Mouse (Mus musculus) T-helper 2 cell (primary cell): ENCODE measurements around the gene Zbtb43.

Experiments used
- in situ Hi-C: fragments of 300-600 bp; cut with MboI, MseI; formaldehyde crosslinking; loops from one replicate; pipeline ENCODE4 v1.15.1; 2025; ENCODE audit warnings: high pct_unique_total_duplicates

Zbtb43 gene

DNA sequence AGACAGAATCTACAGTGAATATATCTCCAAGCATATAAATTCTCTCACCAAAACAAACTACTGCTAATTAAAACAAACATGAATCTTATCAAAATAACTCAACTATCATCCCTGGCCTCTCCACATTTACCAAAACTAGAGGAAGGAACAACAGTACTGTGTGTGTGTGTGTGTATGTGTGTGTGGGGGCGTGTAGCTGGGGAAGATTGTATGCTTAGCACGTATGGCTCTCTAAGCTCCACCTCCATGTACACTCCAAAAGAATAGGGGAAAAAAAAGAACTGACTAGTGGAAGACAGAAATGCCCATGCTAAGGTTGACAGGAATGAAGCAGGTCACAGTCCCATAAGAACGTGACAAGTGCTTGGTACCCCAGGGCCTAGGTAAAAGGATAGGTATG, 13.0 kb downstream of the Zbtb43 start:
- in situ Hi-C loops: no loop called here

DNA sequence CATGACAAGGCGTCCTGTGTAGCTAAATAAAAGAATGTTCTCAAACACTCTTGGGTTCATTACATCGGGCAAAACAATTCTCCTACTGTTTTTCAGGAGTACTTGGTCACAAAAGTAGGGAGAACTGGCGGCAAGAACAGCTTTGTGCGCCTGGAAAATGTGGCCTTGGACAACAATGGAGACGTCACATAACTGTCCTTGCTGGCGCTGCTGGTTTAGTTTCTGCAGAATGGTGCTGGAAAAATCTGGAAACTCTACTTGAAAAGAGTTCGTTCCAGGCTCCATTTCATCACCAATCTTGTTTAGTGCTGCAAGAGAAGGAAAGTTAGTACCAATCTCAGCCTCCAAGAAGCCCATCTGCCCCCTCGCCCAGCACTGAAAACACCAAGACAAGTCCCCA, 13.5 kb downstream of the Zbtb43 start:
- in situ Hi-C loops: no loop called here

- in situ Hi-C loops: no loop called here
Measured at GRCm38 (mm10) chr2:33453476-33453875, 14.9 kb downstream of the Zbtb43 start.

DNA sequence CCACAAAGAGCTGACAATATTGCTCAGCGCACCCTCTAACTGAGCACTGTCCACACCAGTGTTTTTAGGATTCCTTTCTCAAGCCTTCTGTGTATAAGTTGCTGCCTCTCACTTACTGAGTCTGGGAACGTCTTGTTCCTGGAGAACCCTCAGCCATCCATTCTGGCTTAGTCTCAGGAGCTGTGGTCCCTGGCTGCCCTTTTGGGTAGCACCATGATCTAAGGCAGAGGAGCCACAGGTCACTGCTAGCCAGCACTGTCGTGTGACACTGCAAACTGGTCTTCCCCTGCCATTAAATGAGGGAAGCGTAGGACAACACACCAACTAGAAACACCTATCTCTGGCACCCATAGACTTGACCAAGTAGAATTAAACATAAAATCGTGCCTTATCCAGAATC, 15.6 kb downstream of the Zbtb43 start:
- in situ Hi-C loops: no loop called here

DNA sequence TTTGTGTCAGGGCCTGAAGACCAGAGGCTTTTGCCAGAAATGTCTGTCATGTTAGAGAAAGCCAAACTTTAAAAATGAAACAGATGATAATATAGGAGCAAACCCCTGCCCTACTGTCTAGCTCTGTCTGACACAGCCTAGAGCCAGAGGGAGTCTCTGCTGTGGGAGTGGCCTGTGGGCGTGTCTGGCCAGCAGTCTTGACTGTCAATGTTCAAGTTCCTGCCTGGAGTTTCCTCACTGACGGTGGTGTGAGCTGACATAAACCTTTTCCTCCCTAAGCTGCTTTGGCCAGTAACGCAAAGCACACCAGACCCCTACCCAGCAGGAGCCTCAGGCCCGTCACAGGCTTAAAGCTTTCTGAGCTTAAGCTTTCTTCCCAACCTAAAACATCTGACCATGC, 16.2 kb downstream of the Zbtb43 start:
- in situ Hi-C loops: no loop called here

- in situ Hi-C loops: no loop called here
Measured at GRCm38 (mm10) chr2:33451038-33451978, 17.1 kb downstream of the Zbtb43 start.

DNA sequence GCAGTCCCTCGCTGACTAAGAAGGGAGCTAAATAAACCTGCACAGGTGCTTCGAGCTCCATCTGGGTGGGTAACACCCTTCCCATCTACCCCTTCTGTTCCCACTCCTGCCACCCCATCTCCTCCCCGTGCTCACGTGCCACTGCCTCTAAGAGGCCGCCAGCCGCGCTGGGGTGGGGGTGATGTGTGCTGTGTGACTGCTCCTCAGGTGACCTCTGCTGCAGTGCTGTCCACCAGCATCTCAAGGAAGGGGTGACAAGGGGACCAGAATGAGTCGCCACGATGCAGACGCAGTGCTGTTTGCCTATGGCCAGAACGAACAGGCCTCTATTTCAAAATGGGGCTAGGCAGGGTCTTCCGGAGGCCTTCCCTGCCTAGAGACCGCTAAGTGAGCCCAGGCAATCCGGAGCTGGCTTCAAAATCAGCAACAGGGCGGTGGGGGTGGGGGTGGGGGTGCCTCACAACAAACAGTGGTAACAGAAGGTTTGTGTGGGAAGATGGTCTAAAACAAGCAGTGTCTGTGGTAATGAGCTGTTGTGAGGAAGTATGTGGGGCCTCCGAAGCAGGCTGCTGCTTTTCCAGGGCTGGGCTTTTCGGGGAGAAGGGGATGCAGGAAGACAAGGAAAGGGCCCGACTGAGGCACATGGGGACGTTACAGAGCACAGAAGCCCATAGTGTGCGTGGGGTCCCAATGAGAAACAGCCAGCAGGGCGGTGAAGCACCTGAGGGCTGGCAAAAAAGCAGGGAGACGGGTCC, 19.1 kb downstream of the Zbtb43 start:
- in situ Hi-C loops: no loop called here

- in situ Hi-C loops: no loop called here
Measured at GRCm38 (mm10) chr2:33446796-33447195, 21.6 kb downstream of the Zbtb43 start.

DNA sequence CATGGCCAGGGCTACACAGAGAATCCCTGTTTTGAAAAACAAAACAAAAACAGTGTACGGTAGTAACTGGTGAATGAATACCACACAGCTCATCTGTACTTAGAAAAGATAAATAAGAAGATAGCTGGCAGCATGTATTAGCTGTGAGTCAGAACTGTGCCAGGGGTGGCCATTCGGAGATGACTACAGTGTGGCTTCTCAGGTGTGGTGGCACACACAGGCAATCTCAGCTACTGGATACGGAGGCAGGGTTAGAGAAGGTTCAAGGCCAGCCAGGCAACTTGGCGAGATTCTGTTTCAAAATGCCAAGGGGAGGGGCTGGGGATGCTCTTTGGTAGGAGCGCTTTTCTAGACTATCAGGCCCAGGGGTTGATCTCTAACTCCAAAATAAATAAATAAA, 22.6 kb downstream of the Zbtb43 start:
- in situ Hi-C loops: no loop called here

DNA sequence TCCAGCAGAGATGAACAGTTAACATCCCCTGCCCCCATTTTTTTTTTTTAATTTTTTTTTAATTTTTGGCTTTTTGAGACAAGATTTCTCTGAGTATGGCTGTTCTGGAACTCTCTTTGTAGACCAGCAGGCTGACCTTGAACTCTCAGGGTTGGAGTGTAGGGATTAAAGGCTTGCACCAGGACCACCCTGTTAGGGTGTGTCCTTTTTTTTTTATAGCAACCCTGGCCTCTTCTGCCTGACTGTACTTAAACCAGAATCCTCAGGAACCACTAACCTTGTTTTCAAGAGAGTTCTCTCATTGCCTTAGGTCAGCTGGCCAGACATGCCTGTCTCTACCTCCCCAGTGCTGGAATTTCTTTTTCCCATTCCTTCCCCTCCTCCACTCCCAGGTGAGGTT, 23.5 kb downstream of the Zbtb43 start:
- in situ Hi-C loops: no loop called here

DNA sequence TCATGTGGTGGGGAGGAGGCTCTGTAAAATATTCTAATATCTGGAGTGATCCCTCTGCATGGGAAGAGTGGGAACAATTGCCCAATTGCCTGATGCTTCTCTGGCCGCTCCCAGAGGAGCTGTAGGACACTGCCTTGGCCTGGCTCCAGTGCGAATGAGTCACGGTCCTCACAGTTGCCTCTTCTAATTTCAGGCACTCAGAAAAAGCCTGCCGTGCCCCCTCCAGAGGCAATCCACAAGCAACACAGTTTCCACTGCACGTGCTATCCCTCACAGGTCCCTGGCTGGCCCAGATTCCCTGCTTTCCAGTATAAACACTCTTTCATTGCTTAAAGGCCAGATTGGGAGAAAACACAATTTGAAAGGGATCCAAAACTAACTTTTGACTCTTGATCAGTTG, 24.0 kb downstream of the Zbtb43 start:
- in situ Hi-C loops: no loop called here

- in situ Hi-C loops: no loop called here
Measured at GRCm38 (mm10) chr2:33442701-33443100, 25.7 kb downstream of the Zbtb43 start.

GRCm38 (mm10) chr2:33440893-33441292, 27.5 kb downstream of the Zbtb43 start:
- in situ Hi-C loops: no loop called here

DNA sequence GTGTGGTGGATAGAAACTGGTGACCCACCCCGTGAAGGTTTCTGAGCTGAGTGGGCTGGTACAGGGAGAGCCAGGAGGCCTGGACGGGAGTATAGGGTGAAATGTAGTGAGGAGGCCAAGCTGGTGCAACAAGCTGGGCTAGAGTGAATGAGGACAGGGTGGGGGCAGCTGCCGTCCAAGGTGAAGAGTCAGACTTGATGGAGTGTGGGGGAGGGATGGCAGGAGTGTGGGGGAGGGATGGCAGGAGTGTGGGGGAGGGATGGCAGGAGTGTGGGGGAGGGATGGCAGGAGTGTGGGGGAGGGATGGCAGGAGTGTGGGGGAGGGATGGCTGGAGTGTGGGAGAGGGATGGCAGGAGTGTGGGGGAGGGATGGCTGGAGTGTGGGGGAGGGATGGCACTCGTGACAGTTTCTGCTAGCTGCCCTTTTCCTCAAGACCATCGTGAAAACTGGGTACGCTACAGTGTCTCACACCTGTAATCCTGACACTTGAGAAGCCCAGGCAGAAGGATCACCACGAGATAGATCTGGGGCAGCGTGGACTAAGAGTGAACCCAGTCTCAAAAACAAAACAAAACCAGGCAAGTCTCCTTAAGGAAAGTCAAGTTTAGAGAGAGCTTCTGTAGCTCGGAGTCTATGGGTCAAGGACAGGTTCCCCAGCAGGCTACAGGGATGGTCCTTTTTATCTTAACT, 28.2 kb downstream of the Zbtb43 start:
- in situ Hi-C loops: no loop called here

GRCm38 (mm10) chr2:33439471-33439881, 28.9 kb downstream of the Zbtb43 start:
- in situ Hi-C loops: no loop called here

DNA sequence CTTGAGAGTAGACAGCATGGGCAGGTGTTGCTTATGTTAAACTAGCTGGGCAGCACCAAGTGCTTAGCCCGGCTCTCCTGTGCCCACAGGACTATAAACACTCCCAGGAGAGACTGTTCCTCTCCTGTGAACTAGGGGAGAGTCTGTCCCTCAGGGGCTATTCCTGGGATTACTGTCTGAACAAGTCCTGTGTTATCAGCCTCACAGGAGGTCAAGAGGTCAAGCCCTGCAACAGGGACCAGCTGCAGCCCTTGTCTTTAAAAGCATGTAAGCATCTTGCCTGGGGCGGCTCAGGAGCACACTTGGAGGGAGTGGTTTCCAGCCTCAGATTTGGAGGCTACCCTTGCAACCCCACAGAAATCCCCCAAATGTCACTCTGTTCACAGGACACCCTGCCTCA, 30.0 kb downstream of the Zbtb43 start:
- in situ Hi-C loops: no loop called here

DNA sequence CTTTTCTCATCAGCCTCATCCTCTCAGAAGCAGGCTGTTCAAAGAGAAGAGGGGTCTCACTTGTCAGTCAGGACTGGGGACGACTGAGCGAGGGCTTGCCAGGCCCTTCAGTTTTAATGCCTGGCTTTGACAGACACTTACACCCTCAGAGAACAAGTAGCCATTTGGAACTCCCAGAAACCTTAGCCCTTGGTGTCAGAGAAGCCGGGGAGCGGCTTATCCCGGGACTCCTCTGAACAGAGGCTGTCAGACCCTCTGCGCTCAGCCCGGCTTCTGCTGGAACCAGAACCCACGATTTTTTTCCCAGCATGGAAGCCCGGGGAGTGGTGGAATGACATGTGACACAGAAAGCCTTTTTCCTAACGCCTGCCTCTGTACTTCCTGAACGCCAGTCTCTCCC, 31.2 kb downstream of the Zbtb43 start:
- in situ Hi-C loops: no loop called here

GRCm38 (mm10) chr2:33436035-33436580, 32.3 kb downstream of the Zbtb43 start:
- in situ Hi-C loops: no loop called here

DNA sequence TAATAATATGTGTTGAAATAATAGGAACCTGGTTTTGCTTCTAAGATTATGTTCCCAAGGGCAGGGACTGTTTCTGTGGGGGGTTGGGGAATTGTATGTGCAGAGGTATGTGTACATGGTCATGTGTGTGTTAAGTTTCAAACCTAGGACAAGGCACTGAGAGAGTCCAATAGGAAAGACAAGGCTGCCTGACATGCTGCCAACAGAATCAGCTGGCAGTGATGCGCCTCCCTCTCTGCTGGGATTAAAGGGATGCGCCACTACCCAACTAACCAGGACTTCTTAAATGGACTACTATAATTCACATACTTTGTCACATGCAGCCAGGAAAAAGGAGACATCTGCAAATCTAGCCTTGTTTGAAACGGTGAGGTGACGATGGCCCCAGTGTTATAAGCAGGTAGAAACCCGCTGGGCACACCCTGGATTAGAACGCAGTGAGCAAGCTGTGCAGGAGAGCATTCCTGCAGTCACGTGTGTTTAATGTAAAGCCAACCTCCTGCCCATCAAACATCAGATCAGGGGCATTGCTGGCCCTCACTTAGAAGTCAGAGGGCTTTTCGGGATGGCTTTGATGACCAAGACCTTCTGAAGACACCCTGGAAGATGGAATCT, 33.2 kb downstream of the Zbtb43 start:
- in situ Hi-C loops: no loop called here

DNA sequence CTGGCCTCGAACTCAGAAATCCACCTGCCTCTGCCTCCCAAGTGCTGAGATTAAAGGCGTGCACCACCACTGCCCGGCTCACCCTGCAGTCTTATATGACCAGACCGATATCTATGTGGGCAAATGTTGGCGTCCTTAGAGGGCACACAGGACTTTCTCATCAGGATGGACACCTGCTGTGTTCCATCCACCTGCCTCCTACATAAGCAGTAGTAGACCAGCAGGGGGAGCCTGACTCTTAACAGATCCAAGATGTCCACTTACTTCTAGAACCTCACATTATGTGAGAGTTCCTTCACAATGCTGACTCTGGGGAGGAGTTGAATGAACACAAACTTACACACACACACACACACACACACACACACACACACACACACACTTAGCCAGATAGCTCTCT, 35.5 kb downstream of the Zbtb43 start:
- in situ Hi-C loops: no loop called here
